Mouse (Mus musculus) kidney, postnatal 10 days (tissue): ENCODE measurements around the gene Clybl.

Experiments used
- DNase-seq: peaks from one replicate; pipeline ENCODE4 v3.0.0; 2021; ENCODE audit warnings: mixed read lengths

Gene Clybl

DNA sequence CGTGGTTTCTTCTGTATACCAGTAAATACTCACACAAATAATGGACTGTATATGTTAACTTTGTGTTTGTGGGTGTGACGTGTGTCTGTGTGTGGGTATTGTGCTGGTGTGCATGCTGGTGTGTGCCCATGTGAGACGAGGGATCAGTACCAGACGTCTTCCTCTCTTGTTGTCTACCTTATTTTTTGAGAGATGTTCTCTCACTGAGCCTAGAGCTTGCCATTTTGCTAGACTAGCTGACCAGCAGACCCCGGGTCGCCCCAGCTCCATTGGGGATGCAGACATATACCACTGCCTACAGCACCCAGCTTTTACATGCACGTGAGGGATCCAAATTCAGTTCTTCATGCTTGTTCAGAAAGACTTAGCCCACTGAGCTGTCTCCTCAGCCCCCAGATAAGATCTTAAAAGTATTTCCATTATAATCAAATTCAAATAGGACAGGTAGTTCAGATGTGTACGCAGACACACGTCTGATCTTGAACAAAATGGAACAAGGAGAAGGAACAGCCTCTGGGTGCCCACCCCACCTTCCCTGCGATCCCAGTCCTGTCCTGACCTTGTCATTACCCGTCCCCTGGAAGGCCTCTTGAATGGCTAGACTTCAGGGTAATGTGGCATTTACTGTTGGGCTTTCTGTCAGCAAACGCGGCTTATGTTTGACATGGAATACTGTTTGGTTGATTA is 208.3 kb downstream of the Clybl start:
- no peak for DNase-seq

GRCm38 (mm10) chr14:122390935-122391334 is 209.4 kb downstream of the Clybl start:
- DNase-seq, result no peak

DNA sequence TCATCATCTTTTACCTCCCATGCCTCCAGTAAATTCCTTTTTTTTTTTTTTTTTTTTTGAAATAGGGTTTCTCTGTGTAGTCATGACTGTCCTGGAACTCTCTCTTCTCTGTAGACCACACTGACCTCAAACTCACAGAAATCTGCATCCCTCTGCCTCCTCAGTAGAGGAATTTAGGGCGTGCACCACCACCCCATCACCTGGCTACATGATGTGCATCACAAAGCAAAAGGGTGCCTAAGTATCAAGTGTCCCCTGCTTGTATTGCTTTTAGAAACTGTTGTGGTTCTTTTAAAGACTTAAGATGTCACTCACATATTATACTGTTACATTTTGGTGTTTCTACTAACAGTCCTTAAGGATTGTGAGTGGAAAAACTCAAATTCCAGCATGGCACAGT is 211.6 kb downstream of the Clybl start:
- no peak for DNase-seq

GRCm38 (mm10) chr14:122398676-122399075 is 217.2 kb downstream of the Clybl start:
- DNase-seq, result no peak

- DNase-seq, result no peak
These were observed 218.4 kb downstream of the Clybl start for GRCm38 (mm10) chr14:122399906-122400305.

DNA sequence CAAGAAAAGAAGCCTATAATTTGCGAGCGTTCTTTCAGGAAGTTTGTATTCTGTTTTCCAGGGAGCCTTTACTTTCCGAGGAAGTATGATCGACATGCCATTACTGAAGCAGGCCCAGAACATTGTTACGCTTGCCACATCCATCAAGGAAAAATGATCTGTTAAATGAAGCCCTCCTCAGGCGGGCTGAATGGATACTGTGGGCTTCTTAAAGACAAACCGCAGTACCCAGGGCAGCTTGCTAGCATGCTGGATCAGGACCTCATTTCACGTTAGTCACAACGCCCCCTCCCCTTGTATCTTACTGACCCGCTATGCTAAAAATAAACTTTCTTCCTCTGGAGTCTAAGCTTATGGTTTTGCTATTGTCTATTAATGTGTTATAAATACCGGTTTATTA is 220.4 kb downstream of the Clybl start:
- no peak for DNase-seq

GRCm38 (mm10) chr14:122402716-122403258 is 221.3 kb downstream of the Clybl start:
- DNase-seq, result no peak

DNA sequence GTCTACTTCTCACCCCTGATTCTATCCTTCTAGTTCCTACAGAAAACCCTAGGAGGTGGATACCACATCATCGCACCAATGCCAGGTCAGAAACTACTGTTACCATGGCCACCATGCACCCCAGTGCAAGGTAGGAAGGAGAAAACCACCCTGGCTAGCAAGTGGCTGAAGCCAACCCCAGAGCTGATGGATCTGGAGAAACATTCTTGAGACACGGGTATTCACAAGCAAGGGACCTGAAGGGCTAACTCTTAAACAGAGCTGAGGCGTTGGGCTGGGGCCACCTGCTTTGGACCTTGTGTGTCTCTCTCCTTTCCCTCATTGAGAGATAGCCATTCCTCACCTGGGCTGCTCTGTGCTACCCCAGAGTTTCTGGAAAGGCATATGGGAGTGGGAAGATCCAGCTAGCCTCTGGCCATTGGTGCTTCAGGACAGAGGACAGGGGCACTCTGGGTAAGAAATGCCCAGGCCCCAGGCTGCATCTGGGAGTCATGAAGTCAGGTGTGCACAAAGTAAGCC is 222.0 kb downstream of the Clybl start:
- no peak for DNase-seq

DNA sequence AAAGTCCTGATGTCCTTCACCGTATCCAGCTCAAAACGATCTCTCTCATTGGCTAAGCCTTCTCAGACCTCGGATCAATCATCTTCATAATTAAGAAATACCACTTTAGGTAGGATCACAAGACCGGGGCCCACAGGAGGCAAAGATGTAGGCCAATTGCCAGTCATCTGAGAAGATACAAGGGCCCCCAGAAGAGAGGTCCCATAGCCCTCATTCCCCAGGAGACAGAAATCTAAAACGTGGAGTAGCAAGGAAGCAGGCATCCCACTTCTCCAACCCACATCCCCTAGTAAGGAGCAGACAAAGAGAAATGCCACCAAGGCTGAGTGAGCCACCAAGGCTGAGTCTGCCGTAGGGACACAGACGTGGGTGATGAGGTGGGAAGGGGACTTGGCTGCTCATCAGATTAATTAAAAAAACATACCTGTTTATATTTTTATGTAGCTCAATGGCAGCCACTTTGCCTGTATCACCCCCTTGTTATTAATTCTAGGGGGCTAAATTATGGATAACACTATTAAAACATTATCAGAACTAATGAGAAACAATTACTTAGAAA is 223.2 kb downstream of the Clybl start:
- no peak for DNase-seq

DNA sequence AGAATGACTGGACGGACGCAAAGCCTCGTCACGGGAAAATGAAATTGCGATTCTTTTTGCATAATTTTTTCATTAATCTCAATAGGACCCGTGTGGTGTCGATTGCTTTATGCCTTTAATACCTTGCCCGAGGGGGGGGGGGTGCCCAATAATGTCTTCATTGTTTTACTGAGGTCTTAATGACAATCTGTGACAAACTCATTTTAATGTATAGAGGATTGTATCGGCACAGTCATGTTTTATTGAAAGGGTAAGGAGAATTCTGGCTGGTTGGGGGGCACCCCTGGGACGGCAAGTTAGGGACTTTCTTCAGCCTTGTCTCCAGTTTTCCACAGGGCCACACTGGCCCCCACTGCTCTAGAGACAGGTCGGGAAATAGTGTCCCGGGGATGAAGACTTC is 223.7 kb downstream of the Clybl start:
- no peak for DNase-seq

DNA sequence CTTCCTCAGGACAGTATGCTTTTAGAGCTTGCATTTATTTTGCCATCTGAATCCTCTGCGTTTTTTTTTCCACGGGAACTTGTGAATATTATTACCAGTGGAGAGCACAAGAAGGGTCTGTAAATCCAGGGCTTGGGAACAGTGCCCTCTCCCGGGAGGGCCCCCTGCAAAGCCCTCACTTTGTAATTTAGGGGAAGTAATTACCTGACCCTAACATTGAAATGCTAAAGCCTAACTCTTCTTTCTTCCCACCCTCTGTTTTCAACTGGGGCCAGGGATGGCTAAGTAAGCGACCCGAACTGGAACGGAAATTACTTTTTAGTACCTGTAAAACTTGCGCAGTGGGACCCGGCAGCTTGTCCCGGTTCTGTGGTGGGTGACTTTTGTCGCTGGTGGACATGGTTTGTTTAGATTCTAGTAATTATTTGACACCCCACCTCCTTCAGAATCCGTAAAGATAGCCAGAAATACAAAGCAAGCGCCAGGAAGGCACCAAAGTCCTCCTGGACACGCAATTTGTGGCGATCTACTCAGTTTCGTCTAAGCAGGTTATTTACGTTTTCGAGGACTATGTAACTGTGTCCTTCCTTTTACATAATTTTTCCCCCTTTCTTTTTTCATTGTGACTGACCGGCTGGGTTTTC is 224.5 kb downstream of the Clybl start:
- DNase-seq, result no peak

DNA sequence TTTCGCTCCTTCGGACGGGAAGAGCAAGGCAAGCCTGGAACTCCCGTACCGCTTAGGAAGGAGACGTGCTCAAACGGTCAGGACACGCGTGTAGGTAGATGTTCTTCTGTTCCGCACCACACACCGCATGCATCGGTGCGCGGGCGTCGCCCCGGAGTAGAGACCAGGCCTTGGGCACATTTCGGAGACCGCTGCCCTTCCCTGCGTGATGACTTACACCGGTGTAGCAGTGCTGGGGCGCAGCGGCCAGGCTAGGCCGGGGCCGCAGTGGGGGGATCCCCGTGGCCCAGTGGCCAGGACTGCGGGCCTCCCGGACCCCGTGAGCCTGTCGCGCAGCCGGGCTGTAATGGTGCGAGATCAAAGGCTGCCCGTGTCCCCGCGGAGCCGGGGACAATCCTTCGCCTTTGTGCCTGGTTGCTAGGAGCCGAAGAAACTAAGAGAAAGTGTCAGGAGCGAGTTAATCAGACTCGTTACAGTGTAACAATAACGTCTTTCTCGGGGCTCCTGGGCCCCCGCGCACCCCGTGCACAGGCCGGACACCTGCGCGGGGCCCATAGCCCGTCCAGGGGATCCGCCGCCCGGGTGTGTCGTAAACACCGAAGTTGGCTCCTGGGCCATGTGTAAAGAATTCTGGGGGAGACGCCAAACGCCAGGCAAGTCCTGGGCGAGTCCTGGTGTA is 225.2 kb downstream of the Clybl start:
- DNase-seq, result peak; percentile 17

- DNase-seq, result no peak
These were observed 231.5 kb downstream of the Clybl start for GRCm38 (mm10) chr14:122412841-122413541.

DNA sequence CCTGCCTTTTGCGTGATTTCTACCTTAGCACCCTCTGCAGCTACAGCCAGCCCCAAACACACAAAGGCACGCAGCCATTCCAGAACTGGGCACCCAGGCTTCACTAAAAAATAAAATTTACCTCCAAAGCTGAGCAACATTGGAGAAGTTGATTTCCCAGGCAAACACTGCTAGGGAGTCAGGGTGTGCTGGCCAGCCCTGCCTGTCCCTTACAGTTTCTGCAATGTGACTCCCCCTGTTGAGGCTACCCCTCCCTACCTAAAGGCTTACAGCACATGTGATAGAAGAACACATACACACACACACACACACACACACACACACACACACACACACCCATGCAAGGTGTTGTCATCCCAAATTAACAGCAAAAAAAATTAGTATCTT is 232.0 kb downstream of the Clybl start:
- DNase-seq, result no peak

- DNase-seq, result no peak
These were observed 233.3 kb downstream of the Clybl start for GRCm38 (mm10) chr14:122414786-122415185.

DNA sequence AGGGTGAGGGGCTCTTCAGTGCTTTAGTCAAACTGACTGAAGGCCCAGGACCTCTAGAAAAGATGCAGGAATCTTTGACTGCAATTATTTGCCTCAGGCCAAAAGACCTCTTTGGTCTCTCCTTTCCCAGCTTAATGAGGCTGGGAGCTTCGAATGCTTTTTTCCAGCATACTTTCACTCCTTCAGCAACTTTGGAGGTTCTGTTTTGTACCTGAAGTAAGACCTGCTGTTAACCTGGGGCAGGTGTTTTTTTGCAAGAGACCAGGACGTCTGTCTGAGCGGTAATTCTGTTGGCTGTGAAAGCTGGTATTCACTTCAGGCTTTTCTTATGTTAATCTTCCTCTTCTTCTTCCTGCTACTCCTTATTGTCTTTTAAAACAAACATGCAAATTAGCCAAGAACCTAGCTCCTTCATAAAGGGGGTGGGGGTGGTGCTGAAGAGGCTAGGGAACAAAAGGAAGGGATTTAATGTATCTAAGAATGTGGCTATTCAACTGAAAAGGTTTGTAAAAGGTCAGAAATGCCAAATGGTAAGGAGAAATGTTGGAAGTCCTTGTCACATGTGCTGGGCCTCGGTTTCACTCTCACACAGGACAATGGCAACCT is 234.8 kb downstream of the Clybl start:
- DNase-seq, result no peak

DNA sequence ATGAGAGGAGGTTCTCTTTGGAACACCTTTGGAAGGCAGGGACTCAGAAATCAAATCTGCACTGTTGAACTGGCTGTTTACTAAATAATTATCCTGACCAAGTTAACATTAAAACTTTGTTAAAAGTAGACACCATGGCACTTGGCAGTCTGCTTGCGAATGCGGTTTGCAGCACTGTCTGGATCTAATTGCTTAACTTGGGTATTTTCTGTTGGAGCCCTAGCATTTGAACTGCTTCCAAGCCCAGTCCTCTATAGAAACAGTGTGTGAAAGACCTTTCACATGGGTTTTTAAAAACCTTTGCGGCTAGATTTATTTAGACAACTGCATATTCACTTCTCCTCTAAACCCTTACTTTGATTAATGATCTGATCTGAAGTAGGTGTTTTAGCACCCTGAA is 242.9 kb downstream of the Clybl start:
- DNase-seq, result no peak

GRCm38 (mm10) chr14:122426529-122427203 is 245.2 kb downstream of the Clybl start:
- no peak for DNase-seq

GRCm38 (mm10) chr14:122427204-122427560 is 245.7 kb downstream of the Clybl start:
- DNase-seq, result no peak

DNA sequence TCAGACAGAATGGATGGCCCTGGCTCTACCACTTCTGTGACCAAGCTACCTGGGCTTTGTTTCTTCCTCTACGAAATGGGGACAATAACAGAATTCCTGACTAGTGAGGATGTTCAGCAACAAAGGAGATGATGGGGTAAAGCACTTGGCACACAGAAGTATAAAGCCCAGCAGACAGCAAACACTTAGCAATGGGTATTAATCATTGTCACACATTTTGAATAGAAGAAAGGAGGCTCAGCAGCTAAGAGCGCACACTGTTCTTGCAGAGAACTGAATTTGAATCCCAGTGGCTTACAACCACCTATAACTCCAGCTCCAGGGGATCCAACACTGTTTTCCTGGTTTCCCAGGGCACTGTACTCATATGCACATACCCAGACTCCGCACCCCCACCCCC is 246.2 kb downstream of the Clybl start:
- no peak for DNase-seq

DNA sequence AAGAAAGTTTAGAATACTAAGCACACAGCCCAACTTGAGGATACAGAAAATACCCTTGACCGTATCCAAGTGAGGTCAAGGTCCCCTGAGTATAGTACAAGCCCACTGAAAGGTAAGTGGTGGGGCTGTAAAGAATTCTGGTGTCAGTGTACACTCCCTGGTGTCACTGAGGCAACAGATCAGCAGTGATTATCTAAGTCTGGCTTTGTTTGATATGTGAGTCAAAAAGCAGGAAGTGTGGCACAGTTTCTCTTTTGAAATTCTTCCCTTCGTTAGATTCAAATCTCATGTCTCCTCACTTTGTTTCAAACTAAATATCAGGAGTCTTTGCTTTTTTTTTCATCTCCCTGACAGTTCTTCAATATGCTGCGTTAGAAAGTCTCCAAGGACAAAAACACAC is 251.1 kb downstream of the Clybl start:
- no peak for DNase-seq

DNA sequence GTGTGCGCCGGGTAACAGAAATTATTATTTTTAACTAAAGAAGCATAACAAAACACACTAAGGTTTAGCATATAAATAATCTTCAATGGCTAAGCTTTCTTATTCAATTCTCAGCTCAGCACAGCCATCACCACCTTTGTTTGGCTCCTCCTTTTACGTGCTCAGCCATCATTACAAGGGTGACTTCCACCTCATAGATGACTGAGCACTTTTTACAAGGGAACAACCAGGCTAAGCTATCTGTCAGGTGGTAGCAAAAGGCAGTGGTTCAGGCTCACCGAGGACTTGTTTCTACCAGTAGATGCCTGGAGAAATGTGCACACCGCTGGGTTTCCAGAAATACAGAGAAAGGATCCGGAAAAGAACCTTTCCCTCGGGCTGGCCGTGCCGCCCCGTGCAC is 252.5 kb downstream of the Clybl start:
- DNase-seq, result no peak
